Mouse (Mus musculus) yolk sac, embryonic 10.5 days (tissue): ENCODE measurements around the gene Tmem189.
"Not testable (repeated sequence)": the region's sequence is repeated elsewhere in the genome, so short reads cannot be mapped to it uniquely, and the experiment has no call there.

Experiments
- DNase-seq: peaks from one replicate; pipeline ENCODE4 v3.0.0-alpha.2; 2017; ENCODE audit warnings: low spot score

Gene Tmem189

DNA sequence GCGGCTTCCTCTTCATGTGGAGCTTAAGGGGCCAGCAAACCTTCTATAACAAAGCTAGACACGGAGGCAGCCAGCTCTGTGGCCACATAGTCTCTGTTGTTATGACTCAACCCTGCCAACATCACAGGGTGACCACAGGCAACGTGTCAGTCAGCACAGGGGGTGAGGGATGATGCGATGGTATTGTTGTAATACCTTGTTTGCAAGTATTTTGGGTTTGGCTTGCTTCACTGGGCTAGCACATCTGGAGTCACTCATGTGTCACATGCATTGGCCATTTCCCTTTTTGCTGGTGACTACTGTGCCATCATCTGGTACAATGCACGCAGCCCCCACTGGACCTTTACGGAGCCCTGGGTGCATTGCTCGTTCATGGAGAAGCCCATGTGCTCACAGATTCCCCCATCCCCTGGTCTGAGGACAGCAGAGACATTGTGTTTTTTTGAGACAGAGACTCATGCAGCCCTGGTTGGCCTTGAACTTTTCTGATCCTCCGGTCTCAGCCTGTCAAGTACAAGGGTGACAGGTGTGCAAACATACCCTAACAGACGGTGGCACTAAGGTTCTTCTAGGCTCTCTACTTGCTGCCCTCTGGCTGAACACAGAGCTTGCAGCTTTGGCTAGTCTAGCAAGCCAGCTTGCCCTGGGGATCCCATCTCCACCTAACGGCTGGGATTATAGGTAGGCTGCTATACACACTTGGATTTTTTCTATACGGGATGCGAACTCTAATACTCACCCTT is 40.2 kb downstream of the Tmem189 start:
- no peak for DNase-seq

DNA sequence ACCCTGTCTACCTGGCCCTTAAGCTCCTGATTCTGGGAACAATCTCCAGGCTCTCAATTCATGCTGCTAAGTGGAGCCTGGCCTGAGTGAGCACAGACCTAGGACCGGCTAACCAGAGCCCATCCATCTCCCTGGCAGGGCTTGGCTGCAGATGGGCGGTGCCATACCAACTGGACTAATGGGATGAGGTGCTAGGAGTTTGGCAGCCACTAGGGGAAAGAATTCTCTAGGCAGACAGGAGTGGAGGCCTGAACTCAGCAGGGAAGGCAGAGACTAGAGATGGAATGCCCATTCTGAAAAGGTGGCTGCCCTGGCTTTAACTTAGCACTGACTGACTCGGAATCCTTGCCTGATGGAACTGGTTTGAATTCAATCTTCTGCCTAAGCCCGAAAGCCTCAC is 43.2 kb downstream of the Tmem189 start:
- DNase-seq = no peak

DNA sequence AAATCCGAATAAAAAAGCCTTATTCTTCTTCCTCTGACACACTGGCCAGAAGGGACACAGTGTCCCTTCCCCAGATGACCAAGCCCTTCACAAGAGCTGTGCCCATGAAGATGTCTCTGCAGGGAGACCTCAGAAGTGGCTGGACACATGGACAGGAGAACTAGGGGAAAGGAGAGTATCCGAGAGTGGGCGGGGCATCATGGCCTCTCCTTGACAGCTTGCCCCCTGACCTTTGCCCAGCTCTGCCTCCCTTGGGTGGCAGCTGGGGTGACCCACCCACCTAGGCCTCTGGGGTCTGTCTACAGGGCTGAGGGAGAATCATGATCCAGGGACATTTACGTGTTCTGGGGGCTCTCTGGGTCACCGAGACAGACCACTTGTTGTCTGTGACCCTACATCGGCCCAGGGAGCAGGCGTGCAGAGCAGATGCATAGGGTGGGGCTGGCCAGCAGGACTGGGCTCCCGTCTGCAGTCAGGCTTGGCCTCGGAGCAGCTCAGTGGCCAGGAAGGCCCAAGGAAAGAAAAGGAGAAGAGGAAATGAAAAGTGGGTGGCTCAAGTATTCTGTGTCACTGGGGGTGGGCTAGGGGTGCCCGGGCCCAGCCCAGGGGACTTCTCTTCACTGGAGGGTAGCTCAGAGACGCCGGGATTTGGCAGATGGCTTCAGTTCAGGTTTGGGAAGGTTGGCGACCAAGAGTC is 46.1 kb downstream of the Tmem189 start:
- DNase-seq = not testable (repeated sequence)

DNA sequence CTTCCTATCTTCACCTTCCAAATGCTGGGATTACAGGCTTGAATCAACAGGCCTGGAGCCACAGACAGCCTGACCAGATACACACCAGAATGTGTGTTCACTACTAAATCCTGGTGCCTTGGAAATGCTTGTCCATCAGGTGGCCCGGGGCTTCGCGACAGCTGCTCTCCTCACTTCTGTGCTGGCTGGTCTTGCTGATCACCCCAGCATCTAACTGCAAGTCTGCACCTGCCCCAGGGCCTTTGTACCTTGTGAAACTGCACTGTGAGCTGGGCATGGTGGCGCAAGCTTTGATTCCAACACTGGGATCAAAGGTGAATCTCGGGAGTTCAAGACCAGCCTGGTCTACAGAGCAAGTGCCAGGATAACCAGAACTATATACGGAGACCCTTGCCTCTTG is 47.5 kb downstream of the Tmem189 start:
- DNase-seq = no peak

GRCm38 (mm10) chr2:167641337-167641736 is 48.3 kb downstream of the Tmem189 start:
- DNase-seq = peak; percentile 74

DNA sequence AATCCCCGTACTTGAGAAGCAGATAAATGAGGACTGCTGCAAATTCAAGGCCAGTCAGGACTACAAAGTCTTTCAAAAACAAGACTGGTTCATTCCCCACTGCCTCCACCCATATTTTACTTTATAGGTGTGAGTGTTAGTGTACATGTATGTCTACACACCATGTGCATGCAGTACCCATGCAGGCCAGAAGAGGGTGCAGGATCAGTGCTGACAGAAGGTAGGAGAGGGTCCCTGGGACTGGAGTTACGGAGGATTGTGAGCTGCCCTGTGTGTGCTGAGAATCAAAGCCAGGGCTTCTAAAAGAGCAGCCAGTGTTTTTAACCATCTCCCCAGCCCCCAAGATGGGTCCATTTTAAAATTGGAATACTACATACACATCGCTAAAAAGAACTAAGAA is 49.3 kb downstream of the Tmem189 start:
- no peak for DNase-seq

DNA sequence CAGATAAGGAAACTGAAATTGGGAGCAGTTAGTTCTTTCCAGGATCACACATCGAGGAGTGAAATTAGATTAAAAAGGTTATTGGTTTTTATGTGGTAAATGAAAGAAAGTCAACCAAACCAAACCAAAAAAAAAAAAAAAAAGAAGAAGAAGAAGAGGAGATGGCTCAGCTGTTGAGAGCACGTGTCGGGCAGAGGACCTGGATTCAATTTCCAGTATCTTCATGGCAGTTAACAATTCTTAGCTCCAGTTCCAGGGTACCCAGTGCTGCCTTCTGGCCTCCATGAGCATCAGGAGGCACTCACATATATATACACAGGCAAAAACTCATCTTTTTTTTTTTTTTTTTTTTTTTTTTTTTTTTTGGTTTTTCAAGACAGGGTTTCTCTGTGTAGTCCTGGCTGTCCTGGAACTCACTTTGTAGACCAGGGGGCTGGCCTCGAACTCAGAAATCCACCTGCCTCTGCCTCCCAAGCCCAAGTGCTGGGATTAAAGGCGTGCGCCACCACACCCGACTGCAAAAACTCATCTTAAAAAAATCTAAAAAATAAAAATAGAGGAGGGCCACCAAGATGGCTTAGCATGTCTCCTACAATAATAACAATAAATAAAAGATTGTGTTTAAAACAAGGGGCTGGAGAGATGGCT is 54.6 kb downstream of the Tmem189 start:
- no peak for DNase-seq

DNA sequence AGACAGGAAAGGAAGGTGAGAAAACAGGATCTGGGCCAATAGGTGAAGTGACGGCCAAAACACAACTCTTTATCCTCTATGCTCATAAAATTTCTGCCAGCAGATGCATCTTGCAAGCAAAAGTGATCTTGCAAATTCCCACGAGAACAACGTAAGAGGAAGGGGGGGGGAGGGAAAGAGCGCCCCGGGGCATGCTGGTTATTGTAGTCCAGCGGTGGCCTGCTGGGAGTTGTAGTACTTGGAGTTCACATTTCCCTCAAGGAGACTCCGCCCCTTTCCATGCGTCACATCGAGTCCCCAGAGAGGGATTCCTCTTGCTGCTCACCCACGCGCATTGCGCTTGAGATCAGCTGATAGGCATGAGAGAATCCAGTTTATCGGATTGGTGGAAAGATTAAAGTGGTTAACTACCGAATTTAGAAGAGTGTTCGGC is 55.3 kb downstream of the Tmem189 start:
- DNase-seq = peak; percentile 98

DNA sequence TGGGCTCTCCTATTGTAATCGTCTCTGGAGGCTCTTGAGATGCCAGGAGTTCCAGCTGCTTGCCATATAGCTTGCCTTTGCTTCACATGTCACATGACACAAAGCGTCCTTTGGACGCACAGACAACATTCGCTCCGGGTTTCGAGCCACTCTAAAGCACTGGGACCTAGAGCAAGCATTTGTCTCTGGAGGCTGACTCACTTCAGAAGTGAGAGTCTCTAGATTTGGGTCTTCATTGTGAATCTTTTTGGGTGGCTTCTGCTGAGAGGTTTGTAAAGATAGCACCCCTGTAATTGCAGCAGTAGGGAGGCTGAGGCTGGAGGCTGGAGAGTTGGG is 56.1 kb downstream of the Tmem189 start:
- no peak for DNase-seq

GRCm38 (mm10) chr2:167632731-167633536 is 56.7 kb downstream of the Tmem189 start:
- DNase-seq = no peak

GRCm38 (mm10) chr2:167631591-167632448 is 57.8 kb downstream of the Tmem189 start, which contains the start of gene Ube2v1:
Ube2v1 (minus strand) TSS chr2:167632095.
- peak; percentile 98 for DNase-seq

DNA sequence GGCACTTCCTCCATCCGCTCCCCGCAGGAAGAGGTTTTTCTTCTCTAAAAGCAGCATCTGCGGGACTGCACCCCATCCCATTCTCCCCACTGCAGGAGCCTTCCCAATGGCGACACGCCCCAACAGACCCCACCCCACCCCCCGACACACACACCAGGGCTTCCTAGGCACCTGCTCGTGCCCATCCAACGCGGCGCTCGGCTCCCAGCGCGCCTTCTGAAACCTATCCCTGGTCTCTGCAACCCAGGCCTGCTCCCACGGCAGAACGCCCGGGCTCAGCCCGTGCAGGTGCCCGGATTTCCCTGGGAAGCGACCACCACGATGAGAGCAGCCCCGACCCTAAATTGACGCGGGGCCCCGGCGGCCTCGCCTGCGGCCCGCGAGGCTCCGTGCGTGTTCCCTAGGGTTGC is 58.4 kb downstream of the Tmem189 start:
- DNase-seq = no peak

GRCm38 (mm10) chr2:167630421-167630820 is 59.2 kb downstream of the Tmem189 start:
- no peak for DNase-seq

DNA sequence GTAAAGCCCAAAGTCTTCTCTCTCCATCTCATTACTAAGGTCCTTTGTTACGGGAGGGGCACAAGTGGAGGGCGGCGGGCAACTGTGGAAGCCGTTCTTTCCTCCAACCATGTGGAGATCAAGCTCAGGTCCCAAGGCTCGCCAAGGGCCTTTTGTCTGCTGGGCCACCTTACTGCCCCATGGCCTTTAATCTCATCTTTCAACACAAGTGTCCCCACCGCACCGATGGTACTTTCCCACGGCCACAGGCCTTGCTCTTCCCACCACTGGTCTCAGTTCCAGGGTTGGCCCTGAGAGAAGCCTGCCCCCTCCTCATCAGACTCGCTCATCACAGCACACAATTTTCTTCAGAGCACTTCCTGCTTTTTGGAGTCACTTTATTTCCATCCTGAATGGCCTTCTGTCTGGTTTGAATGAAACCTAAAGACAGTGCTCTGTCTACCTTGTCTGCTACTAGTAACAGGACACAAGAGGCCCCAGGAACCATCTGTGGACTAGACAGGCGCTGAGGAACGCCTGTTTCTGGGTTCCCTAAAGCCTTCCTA is 59.9 kb downstream of the Tmem189 start:
- DNase-seq = no peak

DNA sequence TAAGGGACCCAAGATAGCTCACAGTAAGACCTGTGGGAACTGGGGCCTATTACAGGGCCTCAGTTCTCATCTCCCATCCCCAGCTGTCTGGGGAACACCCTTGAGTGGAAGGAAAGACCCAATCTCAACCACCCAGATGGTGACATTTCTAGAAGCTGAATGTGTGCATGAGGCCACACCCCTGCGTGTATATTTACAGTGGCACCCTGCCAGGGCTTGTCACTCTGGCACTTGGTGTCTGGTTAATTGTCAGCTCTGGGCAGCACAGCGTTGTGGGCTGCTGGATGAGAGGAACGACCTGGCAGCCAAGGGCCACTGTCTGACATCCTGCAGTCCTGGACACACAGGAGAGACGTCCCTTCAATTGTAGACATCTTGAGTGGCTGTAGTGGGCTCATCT is 60.8 kb downstream of the Tmem189 start:
- DNase-seq = no peak

DNA sequence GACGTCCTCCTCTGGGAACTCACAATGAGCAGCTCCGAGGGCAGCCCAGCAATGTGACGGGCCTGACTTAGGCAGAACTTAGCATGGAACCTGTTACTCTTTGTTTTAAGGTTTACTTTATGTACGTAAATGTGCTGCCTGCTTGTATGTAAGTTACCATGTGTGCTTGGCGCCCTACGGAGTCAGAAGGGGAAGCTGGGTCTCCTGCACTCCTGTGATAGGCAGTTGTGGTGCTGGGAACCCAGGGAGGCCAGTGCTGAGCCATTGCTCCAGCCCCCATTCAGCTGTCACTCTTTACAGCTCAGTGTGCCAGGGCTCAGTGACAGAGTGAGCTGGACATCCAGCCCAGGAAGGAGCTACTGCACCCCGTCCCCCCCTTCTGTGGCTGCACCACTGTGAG is 62.6 kb downstream of the Tmem189 start:
- DNase-seq = no peak

- DNase-seq = no peak
Observed at GRCm38 (mm10) chr2:167625670-167626069, 64.0 kb downstream of the Tmem189 start.

GRCm38 (mm10) chr2:167624368-167625075 is 65.1 kb downstream of the Tmem189 start:
- no peak for DNase-seq

GRCm38 (mm10) chr2:167622965-167623364 is 66.7 kb downstream of the Tmem189 start:
- no peak for DNase-seq

- DNase-seq = no peak
Observed at GRCm38 (mm10) chr2:167622352-167622751, 67.3 kb downstream of the Tmem189 start.
